Mouse (Mus musculus) stomach, postnatal 0 days (tissue): ENCODE results near the gene Ift122. TPM values are rescaled to one million over a fixed set of nuclear protein-coding genes. Genes with fewer than 3 reads are reported as not detected.

Experiments used
- ATAC-seq: fragments of 200-750 bp; cut with Nextera tagmentation; 2 replicates; pipeline ENCODE4 v1.8.0; 2017; ENCODE audit not compliant: low FRiP score, low TSS enrichment
- DNase-seq: peaks from one replicate; pipeline ENCODE4 v3.0.0-alpha.2; 2016; ENCODE audit warnings: low spot score
- H3K27ac ChIP-seq: fragments of 300-500 bp; sonication (generic); replicated peaks from 2 replicates; pipeline ENCODE4 v1.5.1; 2014; ENCODE audit warnings: mild to moderate bottlenecking, control low read depth
- H3K27me3 ChIP-seq: fragments of 300-500 bp; sonication (generic); 2 replicates; pipeline ENCODE4 v1.6.1; 2014; ENCODE audit warnings: low read length; ENCODE audit not compliant: control insufficient read depth, insufficient read depth
- H3K36me3 ChIP-seq: fragments of 300-500 bp; sonication (generic); 2 replicates; pipeline ENCODE4 v1.6.1; 2014; ENCODE audit warnings: low read length, mixed read lengths; ENCODE audit not compliant: control insufficient read depth, insufficient read depth
- H3K4me1 ChIP-seq: fragments of 300-500 bp; sonication (generic); replicated peaks from 2 replicates; pipeline ENCODE4 v1.6.1; 2014; ENCODE audit warnings: antibody characterized with exemption; ENCODE audit not compliant: control insufficient read depth, insufficient read depth
- H3K4me2 ChIP-seq: fragments of 300-500 bp; sonication (generic); replicated peaks from 2 replicates; pipeline ENCODE4 v1.6.1; 2014; ENCODE audit warnings: low read depth, mild to moderate bottlenecking, control low read depth, moderate library complexity
- H3K4me3 ChIP-seq: fragments of 300-500 bp; sonication (generic); 2 replicates; pipeline ENCODE4 v1.5.1; 2014; ENCODE audit warnings: low read depth, low read length, control low read depth
- H3K9ac ChIP-seq: fragments of 300-500 bp; sonication (generic); 2 replicates; pipeline ENCODE4 v1.6.1; 2014; ENCODE audit warnings: mild to moderate bottlenecking, low read length, control low read depth, mixed read lengths
- H3K9me3 ChIP-seq: fragments of 300-500 bp; sonication (generic); 2 replicates; pipeline ENCODE4 v1.6.1; 2016; ENCODE audit warnings: low read length; ENCODE audit not compliant: control insufficient read depth
- CTCF ChIP-seq: IDR thresholded peaks from 2 replicates; pipeline ENCODE4 v1.5.1; 2016; ENCODE audit warnings: antibody characterized with exemption, low read depth, mild to moderate bottlenecking, moderate library complexity
- EP300 ChIP-seq: optimal IDR thresholded peaks from 2 replicates; pipeline ENCODE3; 2016; ENCODE audit warnings: antibody characterized with exemption
- WGBS: fragments of 180-500 bp; shearing (Covaris S2); extraction: QIAGEN DNeasy Blood & Tissue Kit; methylation state at CpG from one replicate; pipeline ENCODE4 v1.1.7; 2014; 5-methylcytosine and 5-hydroxymethylcytosine counted together
- polyA plus RNA-seq: library from polyadenylated mRNA; unstranded; fragments of >200 nt; fragmentation: Nextera tagmentation; extraction: Ambion mirVana; gene quantifications from 2 replicates; pipeline ENCODE4 v1.2.1, GENCODE M21; 2015

Gene Ift122
- polyA plus RNA-seq, 1 experiment from 2014 or later: 4.9 TPM

DNA sequence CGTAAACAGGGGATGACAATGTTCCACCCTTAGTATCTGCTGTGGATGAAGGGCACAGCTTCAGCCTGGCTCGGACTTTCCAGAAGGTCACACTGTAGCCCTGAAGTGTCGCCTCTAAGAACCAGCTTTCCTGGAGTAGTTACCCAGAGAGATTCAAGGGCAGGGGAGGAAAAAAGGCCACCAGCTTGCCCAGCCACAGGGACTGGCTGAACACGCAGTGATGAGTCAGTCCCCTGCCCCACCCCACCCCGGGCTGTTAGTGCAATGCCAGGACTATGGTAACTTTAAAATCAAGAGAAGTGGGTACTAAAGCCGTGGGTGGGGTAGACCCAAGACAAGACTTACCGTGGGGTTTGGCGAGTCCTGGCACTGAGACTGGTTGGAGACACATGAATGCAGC, 122.3 kb downstream of the Ift122 start:
- no peaks in the 10 kb centered on the region for H3K9me3 ChIP-seq
- peaks cover 4% of the 10 kb centered on the region; the same call in 1 of the 2 replicates for H3K36me3 ChIP-seq
- H3K9ac ChIP-seq: no peak overlapping the region
- WGBS: 78% methylated on average over 8 of the region's 8 CpGs
- H3K4me2 ChIP-seq: no peak overlapping the region
- TF ChIP-seq CTCF (no peak), EP300 (no peak)
- H3K4me1 ChIP-seq: peaks cover 2% of the 10 kb centered on the region; the same call in 1 of the 2 replicates
- DNase-seq (no peak), ATAC-seq (no peak)
- H3K4me3 ChIP-seq: no peak overlapping the region
- H3K27ac ChIP-seq: no peak overlapping the region
- H3K27me3 ChIP-seq: no peaks in the 10 kb centered on the region

Other genes starting within 250 kb of the Ift122 start
- 67.1 and 70.8 TPM in 2 replicates for gene Raf1, start 176.8 kb upstream of the Ift122 start, polyA plus RNA-seq
- 90.6 and 100.0 TPM in 2 replicates for gene Tmem40, start 91.1 kb upstream of the Ift122 start, polyA plus RNA-seq
- gene Cand2, start 78.9 kb upstream of the Ift122 start, polyA plus RNA-seq: 3.2 and 3.5 TPM in 2 replicates
- 2,380 and 2,431 TPM in 2 replicates for gene Rpl32, start 44.7 kb upstream of the Ift122 start, polyA plus RNA-seq
- 0.17 and 0.29 TPM in 2 replicates for gene Efcab12, start 15.1 kb upstream of the Ift122 start, polyA plus RNA-seq
- gene Mbd4, start 99 bp upstream of the Ift122 start, polyA plus RNA-seq: 4.1 and 4.8 TPM in 2 replicates
- gene Rho, start 78.3 kb downstream of the Ift122 start, polyA plus RNA-seq: 0.10 TPM in 2 replicates
- not detected in 2 replicates for gene H1foo, start 91.5 kb downstream of the Ift122 start, polyA plus RNA-seq
- gene Plxnd1, start 141.5 kb downstream of the Ift122 start, polyA plus RNA-seq: 9.7 and 10.4 TPM in 2 replicates